Mouse (Mus musculus): ENCODE results near the gene Ric3. TPM values are rescaled to one million over a fixed set of nuclear protein-coding genes. Genes with fewer than 3 reads are reported as not detected.

Ric3 gene
- 0.17 TPM for polyA plus RNA-seq (2017; shearing (Covaris generic))

DNA sequence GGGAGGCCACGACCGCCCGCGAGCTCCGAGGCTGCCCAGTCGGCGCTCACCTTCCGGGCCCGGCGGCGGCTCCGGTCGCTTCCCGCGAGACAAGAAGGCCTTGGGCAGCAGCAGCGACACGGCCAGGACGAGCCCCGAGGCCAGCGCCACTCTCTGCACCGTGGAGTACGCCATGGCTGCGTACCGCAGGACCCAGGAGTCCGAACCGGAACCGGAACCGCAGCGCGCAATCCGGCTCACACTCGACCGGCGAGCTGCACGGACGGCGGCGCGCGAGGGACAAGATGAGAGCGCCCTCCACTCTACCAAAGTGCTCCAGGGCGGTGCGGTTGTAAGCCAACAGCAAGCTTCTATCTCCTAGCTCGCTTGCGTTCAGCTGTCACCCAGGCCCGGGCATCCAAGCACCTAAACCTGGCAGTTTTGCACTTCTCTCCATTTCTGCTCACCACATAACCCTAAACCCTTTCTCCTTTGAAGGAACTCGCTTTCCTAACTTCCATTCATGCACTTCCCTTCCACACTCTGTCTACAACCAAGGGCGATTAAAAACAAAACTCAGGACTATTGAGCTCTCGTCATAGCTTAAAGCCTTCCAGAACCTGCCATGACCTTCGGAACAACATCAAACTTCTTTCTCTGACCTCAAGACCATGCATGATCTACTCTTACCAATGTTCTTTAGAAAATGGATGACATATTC, at the start of gene Ric3:
Ric3 (minus strand) TSS at position 219 of the 700 bp plus-strand sequence.

Other genes with a start within 250 kb of the Ric3 start
- not detected for gene Olfr516, start 232.8 kb downstream of the Ric3 start, polyA plus RNA-seq (2017; shearing (Covaris generic))
- gene Olfr517, start 211.0 kb downstream of the Ric3 start, polyA plus RNA-seq (2017; shearing (Covaris generic)), result not detected
- gene Olfr518, start 198.3 kb downstream of the Ric3 start, polyA plus RNA-seq (2017; shearing (Covaris generic)), result not detected
- not detected for gene Olfr519, start 188.9 kb downstream of the Ric3 start, polyA plus RNA-seq (2017; shearing (Covaris generic))
- not detected for gene Nlrp10, start 153.2 kb downstream of the Ric3 start, polyA plus RNA-seq (2017; shearing (Covaris generic))
- 159 TPM for gene Eif3f, start 148.9 kb downstream of the Ric3 start, polyA plus RNA-seq (2017; shearing (Covaris generic))
- not detected for gene Tub, start 133.0 kb downstream of the Ric3 start, polyA plus RNA-seq (2017; shearing (Covaris generic))
- gene Lmo1, start 91.9 kb upstream of the Ric3 start, polyA plus RNA-seq (2017; shearing (Covaris generic)), result not detected